Mouse (Mus musculus): ENCODE measurements at regions not wholly inside any gene's neighbourhood (a gene's known extent, or its start where the extent isn't known, plus 50 kb on each side); places are given as distances from the start of the nearest gene placed in this dataset.
A peak's percentile ranks its signal among the peaks of the same experiment; 100 is the strongest.

DNA sequence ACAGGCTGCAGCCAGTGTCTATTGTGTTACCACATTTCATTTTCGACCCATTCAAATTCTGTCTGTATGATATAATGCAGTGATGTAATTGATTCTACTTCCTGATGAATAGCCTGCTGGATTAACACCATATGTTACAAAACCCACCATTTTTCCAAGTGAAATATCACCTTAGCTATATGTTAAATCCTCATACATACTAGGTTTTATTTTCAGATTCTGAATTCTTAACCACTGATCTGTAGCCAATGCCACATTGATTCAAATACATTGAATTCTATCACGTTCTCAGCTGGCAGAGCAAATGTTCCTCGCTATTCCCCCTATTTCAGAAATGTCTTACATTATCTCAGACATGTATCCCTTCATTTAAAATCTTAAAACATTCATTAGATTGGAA, 60.4 kb upstream of the Prdx6b start:
- DNase-seq (ENCODE audit: low read depth, low spot score) = no peak

DNA sequence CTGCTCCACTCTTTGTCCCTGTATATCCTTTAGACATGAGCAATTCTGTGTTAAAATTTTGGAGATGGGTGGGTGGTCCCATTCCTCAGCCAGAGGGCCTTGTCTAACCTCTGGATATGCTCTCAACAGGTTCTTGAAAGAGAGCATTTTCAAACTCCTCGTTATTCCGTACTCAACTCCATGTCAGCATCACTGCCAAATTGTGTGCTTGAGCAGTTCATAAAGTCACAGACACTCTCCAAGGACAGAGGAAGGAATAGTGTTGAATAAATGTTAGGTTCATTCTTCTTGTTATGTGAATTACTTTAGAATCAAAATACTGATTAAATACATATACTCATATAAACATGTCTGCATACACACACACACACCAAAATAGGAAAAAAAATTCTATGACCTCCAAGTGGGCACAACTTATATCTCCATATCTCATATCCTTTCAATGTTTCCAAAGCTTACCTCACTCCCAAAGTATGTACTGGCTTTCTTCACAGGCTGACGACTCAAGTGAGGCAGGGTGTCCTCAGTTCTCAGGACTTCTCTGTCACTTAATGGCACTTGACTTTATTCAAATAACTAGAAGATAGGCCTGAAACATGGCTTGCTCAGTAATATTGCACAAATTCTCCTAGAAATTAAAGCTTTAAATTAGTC, 75.9 kb upstream of the Pde1a start:
- DNase-seq (ENCODE audit: low read depth, low spot score) = no peak

DNA sequence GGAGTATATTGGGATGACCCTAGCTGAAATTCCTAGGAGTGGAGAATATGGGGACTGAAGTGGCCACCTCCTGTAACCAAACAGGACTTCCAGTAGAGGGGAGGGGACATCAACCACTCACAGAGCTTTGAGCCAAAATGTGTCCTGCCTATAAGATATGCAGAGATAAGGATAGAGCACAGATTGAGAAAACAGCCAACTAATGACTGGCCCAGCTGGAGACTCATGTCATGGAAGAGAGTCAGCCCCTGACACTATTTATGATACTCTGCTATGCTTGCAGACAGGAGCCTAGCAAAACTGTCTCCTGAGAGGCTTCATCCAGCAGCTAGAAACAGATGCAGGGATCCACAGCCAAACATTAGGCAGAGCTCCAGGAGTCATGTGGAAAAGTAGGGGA, 74.2 kb upstream of the Pde1a start:
- DNase-seq (ENCODE audit: low read depth, low spot score) = peak; percentile 9

DNA sequence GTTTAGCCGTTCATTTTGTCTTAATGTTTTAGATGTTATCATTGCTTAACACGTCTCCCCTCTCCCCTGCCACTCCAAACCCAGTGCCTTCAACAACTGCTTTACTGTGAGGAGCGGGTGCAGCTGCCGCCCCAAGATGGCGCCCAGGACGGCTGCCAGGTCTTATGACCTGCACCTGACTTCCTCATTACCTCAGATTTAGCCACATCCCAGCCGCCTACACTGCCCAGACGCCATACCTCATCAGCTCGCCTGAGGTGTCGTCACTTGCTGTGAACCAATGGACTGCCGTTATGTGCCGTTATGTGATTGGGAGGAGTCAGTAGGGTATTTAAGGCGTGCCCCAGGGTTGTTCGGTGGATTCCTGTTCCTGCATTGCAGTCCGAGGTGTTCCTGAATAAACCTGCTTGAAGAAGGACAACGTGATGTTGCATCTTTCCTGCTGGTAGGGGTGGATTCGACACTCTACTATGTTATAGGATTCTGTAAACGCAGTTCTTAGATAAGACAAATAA, 66.7 kb upstream of the Pde1a start:
- no peak for DNase-seq (ENCODE audit: low read depth, low spot score)

DNA sequence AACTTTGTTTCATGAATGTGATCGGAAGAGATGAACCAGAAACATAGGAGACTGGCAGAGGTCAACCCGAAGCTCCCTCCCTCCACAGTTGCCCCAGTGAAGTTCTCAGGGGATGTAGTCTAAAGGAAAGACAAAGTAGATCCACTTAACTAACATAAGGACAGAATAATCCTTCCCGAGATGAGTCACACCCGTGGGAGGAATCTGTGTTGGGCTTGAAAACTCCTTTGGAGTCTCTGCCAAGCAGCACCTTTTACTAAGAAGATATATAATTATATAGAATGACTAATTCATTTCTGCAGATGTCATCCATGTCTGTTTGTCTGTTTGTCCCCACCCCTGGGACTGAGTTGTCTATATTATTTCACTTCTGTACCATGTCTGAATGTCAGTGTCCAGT, 59.1 kb upstream of the Pde1a start:
- no peak for DNase-seq (ENCODE audit: low read depth, low spot score)

DNA sequence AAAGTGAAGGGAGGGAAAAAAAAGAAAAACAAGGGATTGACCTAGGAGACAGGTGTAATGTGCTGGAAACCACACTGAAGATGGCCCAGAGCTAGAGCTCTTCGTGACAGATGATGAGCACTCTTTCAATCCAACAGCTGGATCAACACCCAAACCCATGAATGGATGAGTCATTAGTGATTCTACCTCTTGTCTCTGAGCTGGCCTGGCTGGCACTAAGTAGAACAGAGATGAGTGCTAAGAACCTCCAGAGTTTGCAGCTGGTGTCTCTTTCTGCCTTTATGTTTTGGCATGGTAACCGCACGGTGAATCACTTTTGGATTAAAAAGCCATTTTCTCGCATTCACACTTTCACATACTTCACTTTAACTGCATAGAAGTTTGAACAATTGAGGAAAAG, 57.6 kb upstream of the Pde1a start:
- no peak for DNase-seq (ENCODE audit: low read depth, low spot score)

Data from skeletal muscle tissue, adult 2 months (tissue).